Mouse (Mus musculus) hindbrain, embryonic 13.5 days (tissue): ENCODE data around the gene Mrpl43. TPM values are rescaled to one million over a fixed set of nuclear protein-coding genes. Genes with fewer than 3 reads are reported as not detected.
A peak's percentile ranks its signal among the peaks of the same experiment; 100 is the strongest.

Experiments
- ATAC-seq: fragments of 200-750 bp; cut with Nextera tagmentation; 2 replicates; pipeline ENCODE4 v1.8.0; 2017; ENCODE audit warnings: moderate TSS enrichment; ENCODE audit not compliant: low FRiP score
- H3K27ac ChIP-seq: fragments of 300-500 bp; sonication (generic); 2 replicates; pipeline ENCODE4 v1.5.1; 2015; ENCODE audit warnings: inconsistent platforms, mild to moderate bottlenecking, moderate library complexity
- H3K27me3 ChIP-seq: fragments of 300-500 bp; sonication (generic); 2 replicates; pipeline ENCODE4 v1.6.1; 2015; ENCODE audit warnings: mild to moderate bottlenecking, inconsistent platforms
- H3K36me3 ChIP-seq: fragments of 300-500 bp; sonication (generic); 2 replicates; pipeline ENCODE4 v1.6.1; 2015; ENCODE audit warnings: mild to moderate bottlenecking, inconsistent platforms
- H3K4me1 ChIP-seq: fragments of 300-500 bp; sonication (generic); replicated peaks from 2 replicates; pipeline ENCODE4 v1.6.1; 2015; ENCODE audit warnings: inconsistent platforms
- H3K4me2 ChIP-seq: fragments of 300-500 bp; sonication (generic); 2 replicates; pipeline ENCODE4 v1.6.1; 2015; ENCODE audit warnings: inconsistent platforms, mild to moderate bottlenecking, moderate library complexity
- H3K4me3 ChIP-seq: fragments of 300-500 bp; sonication (generic); 2 replicates; pipeline ENCODE4 v1.5.1; 2015; ENCODE audit warnings: mild to moderate bottlenecking, inconsistent platforms
- H3K9ac ChIP-seq: fragments of 300-500 bp; sonication (generic); 2 replicates; pipeline ENCODE4 v1.6.1; 2015; ENCODE audit warnings: mild to moderate bottlenecking, inconsistent platforms
- H3K9me3 ChIP-seq: fragments of 300-500 bp; sonication (generic); 2 replicates; pipeline ENCODE4 v1.6.1; 2016; ENCODE audit warnings: inconsistent platforms
- WGBS: fragments of 180-500 bp; shearing (Covaris S2); methylation state at CpG from one replicate; pipeline ENCODE4 v1.1.7; 2015; 5-methylcytosine and 5-hydroxymethylcytosine counted together
- polyA plus RNA-seq: library from polyadenylated mRNA; unstranded; fragments of >200 nt; fragmentation: Nextera tagmentation; extraction: Ambion mirVana; gene quantifications from 2 replicates; pipeline ENCODE4 v1.2.1, GENCODE M21; 2015

The Mrpl43 gene
- polyA plus RNA-seq, 1 experiment from 2014 or later: 91.6 TPM

DNA sequence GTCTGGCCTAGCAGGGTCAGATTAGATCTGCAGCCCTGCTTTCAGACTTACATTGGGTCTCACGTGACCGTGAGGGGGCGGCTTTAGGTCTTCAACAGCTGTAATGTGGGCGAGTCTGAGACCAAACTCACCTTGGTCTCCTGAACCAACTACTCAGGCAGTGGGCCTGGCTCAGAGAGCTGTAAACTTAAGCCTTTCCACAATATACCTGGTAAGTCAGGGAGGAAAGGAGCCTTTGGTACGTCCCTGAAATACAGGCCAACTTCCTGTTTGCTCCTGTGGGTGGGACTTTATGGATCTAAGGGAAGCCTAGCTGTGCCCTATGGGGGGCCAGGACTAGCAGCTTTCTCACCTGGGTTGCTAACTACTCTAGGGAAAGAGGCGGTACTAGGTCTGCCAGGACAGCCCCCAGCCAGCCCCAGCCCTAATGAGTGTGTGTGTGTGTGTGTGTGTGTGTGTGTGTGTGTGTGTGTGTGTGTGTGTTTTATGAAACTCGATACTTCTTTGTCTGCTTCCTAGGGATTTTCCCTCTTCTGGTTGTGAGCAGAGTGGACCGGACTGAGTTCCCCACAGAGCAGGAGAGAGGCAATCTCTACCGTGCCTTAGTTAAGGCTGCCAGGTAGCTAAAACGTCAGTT lies 8.2 kb upstream of the Mrpl43 start, which contains the start of gene Lzts2:
Gene Lzts2 (plus strand): TSS at position 80 of the 637 bp plus-strand sequence.
- H3K4me1 ChIP-seq: peaks cover 48% of the 10 kb centered on the region
- H3K9me3 ChIP-seq: no peaks in the 10 kb centered on the region
- H3K27ac ChIP-seq: peak within 1 kb of the TSS; percentile 96; the same call in 1 of the 2 replicates
- 10% methylated on average over 10 of the region's 10 CpGs for WGBS
- H3K9ac ChIP-seq: peak within 1 kb of the TSS; percentile 67
- peak within 1 kb of the TSS; percentile 65 for H3K4me3 ChIP-seq
- peaks cover 27% of the 10 kb centered on the region for H3K36me3 ChIP-seq
- no peak for ATAC-seq
- 0 out of 2 replicates have a peak, but pooled peaks cover 2% of the 10 kb centered on the region for H3K27me3 ChIP-seq
- peak within 1 kb of the TSS; percentile 90 for H3K4me2 ChIP-seq

DNA sequence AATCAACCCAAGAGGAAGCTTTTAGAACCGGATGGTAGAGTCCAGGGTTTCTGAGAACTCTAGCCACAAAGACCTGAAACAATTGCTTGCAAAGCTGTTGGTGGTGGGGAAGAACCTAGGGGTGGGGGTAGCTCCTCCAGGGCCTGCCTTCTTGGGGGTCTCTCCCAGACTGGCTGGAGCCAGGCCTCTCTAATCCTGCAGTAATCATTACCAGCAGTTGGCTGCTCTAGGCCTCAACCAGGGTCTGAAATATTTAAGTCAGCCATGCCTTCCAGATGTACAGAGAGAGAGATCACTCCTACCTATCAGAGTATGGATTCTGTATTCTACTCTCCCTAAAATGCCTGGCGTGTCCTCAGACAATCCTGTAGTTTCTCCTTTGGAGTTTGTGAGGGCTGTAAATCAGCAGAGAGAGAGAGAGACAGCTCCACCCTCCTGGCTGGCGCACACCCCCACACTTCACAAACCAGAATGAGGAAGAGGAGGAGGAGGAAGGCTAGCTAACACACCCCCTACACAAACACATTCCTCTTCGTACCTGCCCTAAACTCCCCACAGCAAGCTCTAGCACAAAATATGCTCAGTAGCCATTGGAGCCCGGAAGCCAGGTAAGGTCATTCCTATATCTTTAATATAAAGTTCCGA lies 7.5 kb upstream of the Mrpl43 start:
- peaks cover 31% of the 10 kb centered on the region for H3K36me3 ChIP-seq
- ATAC-seq: no peak
- no peak overlapping the region for H3K4me3 ChIP-seq
- H3K4me1 ChIP-seq: peaks cover 46% of the 10 kb centered on the region
- 70% methylated on average over 6 of the region's 6 CpGs for WGBS
- H3K27ac ChIP-seq: no peak overlapping the region
- no peaks in the 10 kb centered on the region for H3K9me3 ChIP-seq
- H3K9ac ChIP-seq: no peak overlapping the region
- no peak overlapping the region for H3K4me2 ChIP-seq
- H3K27me3 ChIP-seq: 0 out of 2 replicates have a peak, but pooled peaks cover 2% of the 10 kb centered on the region

DNA sequence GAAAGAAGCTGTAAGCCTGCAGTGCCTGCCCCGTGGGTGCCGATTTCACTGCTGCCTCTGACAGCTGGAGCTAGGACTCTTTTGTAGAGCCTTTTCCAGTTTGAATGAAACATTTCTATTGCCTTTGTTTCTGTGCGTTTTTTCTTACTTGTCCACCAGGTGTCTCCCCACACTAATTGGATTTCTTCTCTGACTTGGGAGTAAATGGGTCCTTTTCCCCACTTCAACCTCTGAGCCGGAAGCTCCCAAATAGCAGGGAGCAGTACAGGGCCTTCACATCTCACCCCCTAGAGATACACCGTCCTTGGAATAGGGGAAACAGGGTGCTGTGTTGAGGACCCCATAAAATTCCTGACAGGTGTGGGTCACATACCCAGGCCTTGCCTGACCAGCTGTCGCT lies 6.4 kb upstream of the Mrpl43 start:
- Histone ChIP-seq H3K36me3 (peaks cover 36% of the 10 kb centered on the region), H3K4me2 (no peak overlapping the region), H3K27ac (peak overlapping the region; percentile 81), H3K4me1 (peaks cover 50% of the 10 kb centered on the region), H3K27me3 (0 out of 2 replicates have a peak, but pooled peaks cover 2% of the 10 kb centered on the region), H3K9ac (peak overlapping the region; percentile 61), H3K4me3 (no peak overlapping the region), H3K9me3 (no peaks in the 10 kb centered on the region)
- ATAC-seq: no peak
- 37% methylated on average over 6 of the region's 6 CpGs for WGBS

DNA sequence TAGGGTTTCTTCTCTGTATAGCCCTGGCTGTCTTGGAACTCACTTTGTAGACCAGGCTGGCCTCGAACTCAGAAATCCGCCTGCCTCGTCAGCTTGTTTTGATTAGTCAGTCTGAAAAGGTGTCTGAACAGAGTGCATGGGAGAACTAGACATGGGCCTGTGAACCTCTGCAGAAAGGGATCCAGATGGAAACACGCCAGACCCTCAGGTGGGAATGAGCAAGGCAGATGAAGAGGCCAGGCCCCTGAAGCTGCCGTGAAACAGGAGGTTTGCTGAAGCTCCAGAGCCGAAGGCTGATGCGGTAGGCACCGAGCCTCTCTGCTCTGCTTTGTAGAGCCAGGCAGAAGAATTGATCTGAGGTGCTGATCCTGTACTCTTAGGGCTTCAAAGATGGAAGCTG lies 6.0 kb upstream of the Mrpl43 start:
- H3K9me3 ChIP-seq: no peaks in the 10 kb centered on the region
- no peak overlapping the region for H3K4me3 ChIP-seq
- H3K27ac ChIP-seq: peak overlapping the region; percentile 81
- H3K4me1 ChIP-seq: peaks cover 53% of the 10 kb centered on the region
- H3K36me3 ChIP-seq: peaks cover 36% of the 10 kb centered on the region
- 0 out of 2 replicates have a peak, but pooled peaks cover 2% of the 10 kb centered on the region for H3K27me3 ChIP-seq
- 92% methylated on average over 8 of the region's 8 CpGs for WGBS
- H3K4me2 ChIP-seq: no peak overlapping the region
- no peak for ATAC-seq
- H3K9ac ChIP-seq: peak overlapping the region; percentile 61

DNA sequence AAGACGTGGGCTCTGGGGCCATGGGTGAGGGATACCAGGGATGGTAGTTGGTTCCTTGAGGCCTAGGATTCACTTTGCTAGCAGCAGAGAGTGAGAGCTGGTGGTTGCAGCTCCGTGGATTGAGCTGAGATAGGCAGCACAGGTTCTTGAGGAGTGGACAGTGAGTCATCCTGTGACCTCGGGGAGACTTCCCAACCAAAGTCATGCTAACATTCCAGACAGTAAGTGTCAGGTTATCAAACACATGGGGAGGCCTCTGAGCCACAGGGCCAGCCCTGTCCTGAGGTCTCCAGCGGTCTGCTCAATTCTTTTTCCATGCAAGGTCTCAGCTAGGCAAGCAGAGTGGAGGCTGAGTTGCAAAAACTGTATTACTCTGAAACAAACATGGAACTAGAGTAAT lies 4.4 kb upstream of the Mrpl43 start:
- 92% methylated on average over 4 of the region's 4 CpGs for WGBS
- Histone ChIP-seq H3K27ac (no peak overlapping the region), H3K9ac (no peak overlapping the region), H3K4me2 (no peak overlapping the region), H3K4me3 (no peak overlapping the region), H3K4me1 (peaks cover 46% of the 10 kb centered on the region), H3K9me3 (no peaks in the 10 kb centered on the region), H3K36me3 (peaks cover 36% of the 10 kb centered on the region), H3K27me3 (0 out of 2 replicates have a peak, but pooled peaks cover 2% of the 10 kb centered on the region)
- ATAC-seq: no peak

DNA sequence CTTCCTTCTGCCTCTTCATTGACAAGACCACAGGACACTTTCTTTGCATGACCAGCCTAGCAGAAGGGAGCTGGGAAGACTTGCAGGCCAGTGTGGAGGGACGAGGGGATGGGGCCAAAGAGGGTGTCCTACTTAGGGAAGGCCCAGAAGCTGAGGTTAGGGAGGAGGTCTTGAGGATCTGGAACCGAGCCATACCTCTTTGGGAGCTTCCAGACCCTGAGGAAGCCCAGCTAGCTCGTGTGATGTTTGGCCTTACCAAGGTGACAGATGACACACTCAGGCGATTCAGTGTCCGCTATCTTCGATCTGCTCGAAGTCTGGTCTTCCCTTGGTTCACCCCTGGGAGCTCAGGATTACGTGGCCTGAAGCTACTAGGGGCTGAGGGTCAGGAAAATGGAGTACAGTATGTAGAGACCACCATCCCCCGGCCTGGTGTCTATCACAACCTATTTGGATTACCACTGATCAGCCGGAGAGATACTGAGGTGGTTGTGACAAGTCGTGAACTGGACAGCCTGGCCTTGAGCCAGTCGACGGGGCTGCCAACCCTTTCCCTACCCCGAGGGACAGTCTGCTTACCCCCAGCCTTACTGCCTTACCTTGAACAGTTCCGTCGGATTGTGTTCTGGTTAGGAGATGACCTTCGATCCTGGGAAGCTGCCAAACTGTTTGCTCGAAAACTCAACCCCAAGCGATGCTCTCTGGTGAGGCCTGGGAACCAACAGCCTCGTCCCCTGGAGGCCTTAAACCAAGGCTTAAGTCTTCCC lies 1.4 kb upstream of the Mrpl43 start:
- peak overlapping the region; percentile 99 for H3K4me2 ChIP-seq
- no peak for ATAC-seq
- WGBS: 91% methylated on average over 20 of the region's 20 CpGs
- peak overlapping the region; percentile 95 for H3K4me3 ChIP-seq
- H3K27ac ChIP-seq: peak overlapping the region; percentile 81; the same call in 1 of the 2 replicates
- peaks cover 57% of the 10 kb centered on the region for H3K36me3 ChIP-seq
- peaks cover 47% of the 10 kb centered on the region for H3K4me1 ChIP-seq
- H3K9ac ChIP-seq: peak overlapping the region; percentile 89; the same call in 1 of the 2 replicates
- no peaks in the 10 kb centered on the region for H3K27me3 ChIP-seq
- no peaks in the 10 kb centered on the region for H3K9me3 ChIP-seq

DNA sequence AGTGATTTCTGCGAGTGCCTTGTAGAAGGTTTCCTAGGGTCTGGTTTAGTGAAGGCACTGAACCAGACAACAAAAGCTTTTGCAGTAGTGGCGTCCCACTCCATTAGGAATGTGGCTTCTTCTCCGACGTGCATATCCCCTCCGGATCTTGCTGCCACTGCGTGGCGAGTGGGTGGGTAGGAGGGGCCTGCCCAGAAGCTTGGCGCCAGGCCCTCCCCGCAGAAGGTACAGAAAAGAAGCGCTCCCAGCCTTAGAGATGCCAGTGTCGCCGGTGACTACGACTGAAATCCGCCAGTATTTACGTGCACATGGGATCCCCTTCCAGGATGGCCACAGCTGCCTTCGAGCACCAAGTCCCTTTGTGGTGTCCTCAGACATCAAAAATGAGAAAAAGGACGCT lies 779 bp upstream of the Mrpl43 start:
- Histone ChIP-seq H3K36me3 (peaks cover 60% of the 10 kb centered on the region), H3K9me3 (no peaks in the 10 kb centered on the region), H3K4me2 (peak overlapping the region; percentile 99), H3K27ac (peak overlapping the region; percentile 81), H3K4me1 (peaks cover 43% of the 10 kb centered on the region), H3K27me3 (no peaks in the 10 kb centered on the region), H3K9ac (peak overlapping the region; percentile 89), H3K4me3 (peak overlapping the region; percentile 95)
- 44% methylated on average over 17 of the region's 17 CpGs for WGBS
- no peak for ATAC-seq

DNA sequence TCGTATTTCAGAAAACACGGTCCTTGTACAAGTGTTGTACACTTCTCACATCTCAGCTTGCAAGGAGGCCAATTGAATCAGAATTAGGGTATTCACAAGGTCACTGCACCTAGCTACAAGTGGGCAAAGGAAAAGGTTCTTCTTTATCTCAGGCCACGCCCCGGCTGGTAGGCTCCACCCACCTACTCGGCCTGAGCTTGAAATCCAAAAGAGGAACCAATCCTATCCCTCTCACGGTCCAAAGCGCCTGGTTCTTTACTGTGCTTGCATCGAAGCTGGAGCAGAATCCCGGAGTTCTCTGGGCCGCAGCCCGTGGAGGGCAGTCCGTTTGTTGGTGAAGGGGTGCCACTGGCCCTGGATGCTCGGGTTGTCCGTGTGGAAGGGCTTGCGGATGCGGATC lies 798 bp downstream of the Mrpl43 start, which contains the start of gene Twnk:
Gene Twnk (plus strand): TSS at position 220 of the 400 bp plus-strand sequence.
- ATAC-seq: no peak
- H3K27me3 ChIP-seq: no peaks in the 10 kb centered on the region
- H3K4me1 ChIP-seq: peaks cover 43% of the 10 kb centered on the region
- peak within 1 kb of the TSS; percentile 95 for H3K4me3 ChIP-seq
- peaks cover 60% of the 10 kb centered on the region for H3K36me3 ChIP-seq
- H3K4me2 ChIP-seq: peak within 1 kb of the TSS; percentile 99
- 10% methylated on average over 16 of the region's 16 CpGs for WGBS
- peak within 1 kb of the TSS; percentile 89 for H3K9ac ChIP-seq
- H3K9me3 ChIP-seq: no peaks in the 10 kb centered on the region
- H3K27ac ChIP-seq: peak within 1 kb of the TSS; percentile 81

DNA sequence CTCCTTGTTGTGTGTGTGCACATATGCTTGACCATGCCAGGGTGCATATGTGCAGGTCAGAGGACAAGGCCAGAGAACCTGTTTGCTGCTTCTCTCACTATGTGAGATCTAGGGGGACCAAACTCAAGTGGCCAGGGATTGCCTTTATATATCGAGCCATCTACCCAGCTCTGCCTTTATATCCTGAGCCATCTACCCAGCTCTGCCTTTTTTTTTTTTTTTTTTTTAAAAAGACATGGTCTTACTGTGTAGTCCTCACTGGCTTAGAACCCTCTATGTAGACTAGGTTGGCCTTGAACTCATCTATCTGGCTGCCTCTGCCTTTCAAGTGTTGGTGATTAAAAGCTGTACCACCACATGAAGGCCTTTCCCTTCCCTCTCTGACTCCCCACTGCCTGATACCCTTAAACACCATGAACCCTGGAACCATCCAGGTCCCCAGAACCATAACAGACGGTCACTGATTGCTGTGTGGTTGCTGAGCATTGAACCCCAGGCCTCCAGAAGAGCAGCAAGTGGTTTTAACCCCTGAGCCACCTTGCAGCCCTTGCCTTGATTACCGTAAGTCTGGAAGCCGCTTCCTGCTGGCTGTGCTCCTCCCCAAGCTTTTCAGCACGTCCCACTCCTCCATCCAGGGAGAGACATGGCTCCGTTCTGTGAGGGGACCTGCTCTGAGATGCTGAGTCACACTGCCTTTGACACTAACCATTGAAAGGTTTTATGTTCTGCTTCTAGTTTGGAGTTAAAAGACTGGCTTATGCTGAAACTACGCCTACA lies 2.3 kb downstream of the Mrpl43 start:
- peaks cover 63% of the 10 kb centered on the region for H3K36me3 ChIP-seq
- no peak overlapping the region for H3K27ac ChIP-seq
- H3K9me3 ChIP-seq: no peaks in the 10 kb centered on the region
- WGBS: 87% methylated on average over 7 of the region's 7 CpGs
- no peak for ATAC-seq
- H3K9ac ChIP-seq: peak overlapping the region; percentile 13; the same call in 1 of the 2 replicates
- no peak overlapping the region for H3K4me3 ChIP-seq
- H3K4me2 ChIP-seq: no peak overlapping the region
- H3K27me3 ChIP-seq: no peaks in the 10 kb centered on the region
- peaks cover 39% of the 10 kb centered on the region for H3K4me1 ChIP-seq

DNA sequence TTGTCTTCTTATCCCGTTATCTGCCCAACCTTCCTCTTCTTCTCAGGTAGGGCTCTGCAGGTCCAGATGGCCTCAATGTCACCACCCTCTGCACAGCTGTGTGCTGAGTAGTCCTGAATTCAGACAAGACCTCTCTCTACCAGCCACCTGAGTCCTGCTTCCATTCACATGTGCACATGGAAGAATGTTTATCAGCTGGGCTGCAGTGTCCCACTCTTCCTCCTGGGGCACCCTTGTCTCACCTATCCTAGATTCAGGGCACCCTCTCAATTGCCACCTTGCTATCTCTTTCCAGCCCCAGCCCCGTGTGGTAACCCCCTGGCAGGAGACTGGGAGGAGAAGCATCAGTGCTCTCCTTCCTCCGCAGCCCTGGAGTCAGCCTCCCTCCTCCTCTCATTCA lies 3.9 kb downstream of the Mrpl43 start:
- Histone ChIP-seq H3K27me3 (no peaks in the 10 kb centered on the region), H3K4me1 (peaks cover 25% of the 10 kb centered on the region), H3K27ac (no peak overlapping the region), H3K36me3 (peaks cover 74% of the 10 kb centered on the region), H3K9me3 (no peaks in the 10 kb centered on the region), H3K4me3 (no peak overlapping the region), H3K4me2 (no peak overlapping the region), H3K9ac (no peak overlapping the region)
- 71% methylated on average over 3 of the region's 3 CpGs for WGBS
- no peak for ATAC-seq

DNA sequence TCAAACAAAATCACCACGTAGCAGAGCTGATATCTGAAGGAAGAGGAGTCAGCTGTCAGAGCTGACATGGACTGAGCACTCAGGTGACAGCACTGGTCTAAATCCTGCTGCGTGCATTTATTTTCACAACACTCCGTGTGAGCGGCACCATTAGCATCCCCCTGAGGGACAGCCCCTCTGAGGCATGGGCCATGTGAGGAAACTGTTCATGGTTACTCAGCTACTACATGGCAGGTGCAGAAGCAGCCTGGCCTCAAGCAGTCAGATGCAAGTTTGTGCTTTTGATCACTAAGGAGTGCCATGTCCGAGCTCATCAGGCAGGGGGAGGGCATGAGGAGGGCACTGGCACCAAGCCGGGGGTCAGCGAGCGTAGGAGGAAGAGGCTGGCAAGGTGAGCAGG lies 6.6 kb downstream of the Mrpl43 start:
- H3K9me3 ChIP-seq: no peaks in the 10 kb centered on the region
- H3K4me2 ChIP-seq: no peak overlapping the region
- no peak for ATAC-seq
- H3K4me1 ChIP-seq: peaks cover 7% of the 10 kb centered on the region; the same call in 1 of the 2 replicates
- no peaks in the 10 kb centered on the region for H3K27me3 ChIP-seq
- no peak overlapping the region for H3K27ac ChIP-seq
- no peak overlapping the region for H3K9ac ChIP-seq
- peaks cover 97% of the 10 kb centered on the region for H3K36me3 ChIP-seq
- no peak overlapping the region for H3K4me3 ChIP-seq
- 85% methylated on average over 8 of the region's 8 CpGs for WGBS
